Mouse (Mus musculus): ENCODE data around the gene Hsd17b2.
A peak's percentile ranks its signal among the peaks of the same experiment; 100 is the strongest.

Gene Hsd17b2

DNA sequence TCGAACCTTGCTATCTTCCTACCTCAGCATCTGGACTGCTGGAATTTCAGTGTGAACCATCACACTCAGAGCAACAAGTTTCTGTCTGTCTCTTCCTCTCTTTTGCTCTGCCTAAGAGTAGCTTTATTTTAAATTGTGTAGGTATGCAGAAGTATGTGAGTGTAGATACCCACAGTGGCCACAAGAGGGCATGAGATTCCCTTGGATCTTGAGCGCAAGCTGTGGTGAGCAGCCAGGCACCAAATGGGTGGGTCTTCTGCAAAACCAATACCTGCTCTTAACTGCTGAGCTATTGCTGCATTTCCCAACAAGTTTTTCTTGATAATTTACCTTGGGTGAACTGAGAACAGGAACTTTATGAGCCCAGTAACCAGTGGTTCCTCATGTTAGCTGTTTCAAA lies 70.4 kb downstream of the Hsd17b2 start:
- DNase-seq (ENCODE audit: low spot score in 2 of 2) = peak in 1 of 2 experiments; percentile 37

DNA sequence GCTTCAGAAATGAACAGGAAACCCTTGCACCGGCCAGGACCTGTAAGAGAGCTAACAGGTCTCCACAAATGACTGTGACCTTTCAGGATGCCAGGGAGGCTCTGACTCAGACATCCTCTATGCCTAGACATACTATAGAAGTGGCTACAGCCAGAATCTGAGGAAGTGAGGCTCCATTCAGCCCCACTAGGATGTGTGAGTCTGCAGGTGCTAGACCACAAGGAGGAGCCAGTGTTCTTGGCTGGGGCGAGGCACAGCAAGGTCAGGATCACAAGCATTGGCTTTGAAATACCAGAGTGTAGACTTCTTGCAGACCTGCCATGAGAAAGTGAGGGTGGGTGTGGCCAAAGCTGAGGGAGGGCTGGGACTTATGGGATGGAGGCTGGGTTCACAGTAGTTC lies 70.9 kb downstream of the Hsd17b2 start:
- no peak for DNase-seq (ENCODE audit: low spot score in 2 of 2)

DNA sequence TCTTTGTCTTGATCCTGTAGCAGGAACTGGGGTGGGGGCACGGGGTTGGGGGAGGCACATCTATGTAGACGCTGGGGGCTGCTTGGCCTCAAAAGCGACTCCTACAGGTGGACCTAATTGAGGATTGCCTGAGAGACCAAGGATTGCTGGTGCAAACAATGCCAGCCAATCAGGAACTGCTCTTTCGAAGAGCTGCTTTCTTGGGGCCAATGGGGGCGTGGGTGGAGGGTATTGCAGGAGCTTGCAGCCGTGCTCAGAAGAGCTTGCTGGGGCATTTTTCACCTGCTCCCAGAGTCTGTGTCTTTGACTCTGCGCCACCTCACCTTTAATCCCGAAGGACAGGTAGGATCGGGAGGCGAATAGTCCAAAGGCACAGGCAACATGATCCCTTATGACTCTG lies 73.9 kb downstream of the Hsd17b2 start:
- no peak for DNase-seq (ENCODE audit: low spot score in 2 of 2)

DNA sequence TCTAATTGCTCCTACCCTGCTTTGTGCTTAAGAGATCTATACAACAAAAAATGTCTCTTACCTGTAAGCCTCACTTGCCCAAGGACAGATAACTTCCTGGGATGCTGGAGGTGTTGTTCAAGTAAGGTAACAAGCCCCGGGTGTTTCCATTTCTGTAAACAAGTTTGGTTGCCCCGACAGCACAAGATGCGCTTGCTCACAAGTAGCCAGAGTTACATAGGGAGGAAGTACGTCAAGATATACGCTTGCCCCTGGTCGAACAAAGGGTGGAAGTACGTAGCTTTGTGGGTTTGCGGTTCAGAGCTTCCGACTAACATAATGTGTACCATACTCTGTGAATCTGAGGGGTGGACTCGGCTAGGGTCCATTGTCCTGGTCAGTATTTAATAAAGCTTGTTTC lies 74.4 kb downstream of the Hsd17b2 start:
- no peak for DNase-seq (ENCODE audit: low spot score in 2 of 2)

DNA sequence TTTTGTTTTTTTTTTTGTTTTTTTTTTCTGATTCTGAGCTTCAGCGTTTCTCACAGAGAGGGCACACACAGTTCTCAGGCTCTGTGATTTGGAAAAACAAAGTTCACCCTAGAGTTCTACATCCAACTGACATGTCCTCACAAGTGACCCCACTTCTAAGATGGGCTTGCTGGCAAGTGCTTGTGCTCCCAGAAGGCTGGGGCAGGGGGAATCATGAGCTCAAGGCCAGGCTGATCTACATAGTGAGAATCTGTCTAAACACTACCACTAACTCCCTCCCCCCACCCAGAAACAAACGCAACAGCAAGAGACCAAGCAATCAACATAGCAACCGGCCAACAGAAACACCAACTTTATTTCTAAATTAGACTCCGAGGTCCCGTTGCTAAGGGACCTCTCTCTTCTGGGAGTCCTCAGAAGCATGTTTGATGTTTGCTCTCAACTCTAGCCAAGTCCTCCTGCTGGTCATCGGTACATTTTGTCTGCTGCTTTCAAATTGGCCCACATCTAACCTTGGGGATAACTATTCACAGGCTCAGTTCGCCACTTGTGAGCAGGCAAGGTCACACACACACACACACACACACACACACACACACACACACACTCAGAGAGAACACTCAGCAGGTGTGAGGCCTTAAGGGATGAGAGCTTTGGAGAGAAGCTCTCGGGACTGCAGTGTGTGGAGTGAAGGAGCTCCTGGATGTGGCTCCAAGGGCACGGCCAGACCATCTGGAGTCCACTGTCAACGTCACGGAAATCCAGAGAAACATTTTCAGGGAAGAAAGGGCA lies 77.0 kb downstream of the Hsd17b2 start:
- no peak for DNase-seq (ENCODE audit: low spot score in 2 of 2)

DNA sequence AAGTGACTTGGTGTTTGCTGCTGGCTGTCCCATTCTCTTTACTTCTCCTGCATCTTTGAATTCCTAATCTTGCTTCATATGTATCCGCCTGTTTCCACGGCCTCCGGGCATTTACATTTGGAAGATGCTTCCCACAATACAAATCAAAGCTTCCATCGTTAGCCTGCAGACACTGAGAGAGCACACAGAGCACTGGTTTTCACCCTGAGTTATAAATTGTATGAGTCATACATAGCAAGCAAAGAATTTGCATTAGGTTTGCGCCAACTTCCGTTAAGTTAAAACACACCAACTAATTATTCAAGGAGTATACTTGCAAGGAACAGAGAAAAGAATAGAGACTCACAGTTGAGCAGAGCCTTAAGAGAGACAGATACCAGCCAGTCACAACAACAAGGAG lies 77.6 kb downstream of the Hsd17b2 start:
- no peak for DNase-seq (ENCODE audit: low spot score in 2 of 2)

DNA sequence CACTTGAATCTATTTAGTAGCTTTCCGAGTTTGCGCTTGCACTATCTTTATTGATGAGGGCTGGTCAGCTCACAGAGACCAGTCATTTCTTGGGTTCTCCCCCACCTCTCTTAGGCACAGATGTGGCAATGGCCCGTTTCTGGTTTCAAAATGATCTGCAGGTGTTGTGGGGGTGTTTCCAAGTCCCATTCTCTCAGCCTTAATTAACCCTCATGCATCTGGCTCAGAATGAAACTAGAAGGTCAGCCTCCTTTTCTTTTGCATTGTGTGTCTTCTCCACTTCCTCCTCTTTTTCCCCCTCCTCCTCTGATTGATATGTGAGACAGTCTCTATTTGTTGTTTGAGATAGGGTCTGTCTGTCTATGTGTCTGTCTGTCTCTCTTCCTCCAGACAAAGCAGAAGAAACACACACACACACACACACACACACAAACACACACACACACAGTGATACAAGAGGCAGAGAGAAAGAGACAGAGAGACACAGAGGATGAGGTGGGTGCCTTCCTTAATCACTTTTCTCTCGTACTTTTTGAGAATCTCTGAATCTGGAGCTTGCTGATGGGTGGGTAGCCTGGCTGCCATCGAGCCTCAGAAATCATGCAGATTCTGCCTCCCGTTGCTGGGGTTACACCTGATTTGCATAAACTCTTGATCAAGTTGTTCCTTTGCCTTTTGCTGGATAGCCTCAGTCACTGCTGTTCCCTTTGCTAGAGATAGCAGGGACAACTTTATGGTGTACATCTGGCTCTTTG lies 79.8 kb downstream of the Hsd17b2 start:
- no peak for DNase-seq (ENCODE audit: low spot score in 2 of 2)

DNA sequence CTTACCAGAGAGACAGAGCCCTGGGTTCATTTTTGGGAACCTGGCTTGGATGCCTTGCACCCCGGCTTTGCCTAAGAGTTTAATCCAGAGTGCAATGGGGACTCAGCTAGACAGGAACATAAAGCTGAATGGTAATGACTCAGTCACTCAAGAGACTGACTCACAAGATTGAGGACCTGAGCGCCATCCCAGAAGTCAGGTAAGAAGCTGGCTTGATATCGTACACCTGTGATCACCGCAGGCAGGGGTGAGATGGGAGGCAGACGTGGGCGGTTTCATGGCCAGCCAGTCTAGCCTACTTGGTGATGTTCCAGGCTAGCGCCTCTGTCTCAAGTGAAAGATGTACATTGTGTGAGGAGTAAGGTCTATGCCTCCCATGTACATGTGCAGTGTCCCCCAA lies 81.3 kb downstream of the Hsd17b2 start:
- DNase-seq (ENCODE audit: low spot score in 2 of 2) = no peak

DNA sequence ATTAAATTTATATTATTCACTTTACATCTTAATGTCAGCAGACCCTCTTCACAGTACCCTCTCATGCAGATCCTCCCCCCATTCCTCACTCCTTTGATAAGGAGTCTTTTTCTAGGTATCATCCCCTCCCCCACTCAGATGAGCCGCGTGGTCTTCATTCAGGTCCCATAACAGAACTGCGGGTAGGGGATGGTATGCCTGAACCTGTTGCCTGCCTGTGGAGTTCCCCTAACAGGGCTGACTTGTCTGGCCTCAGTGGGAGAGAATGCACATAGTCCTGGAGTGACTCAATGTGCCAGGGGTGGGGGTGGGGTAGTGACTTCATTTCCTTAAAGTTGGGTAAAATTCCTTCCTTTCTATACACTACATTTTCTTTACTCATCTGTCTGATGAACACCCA lies 84.7 kb downstream of the Hsd17b2 start:
- no peak for DNase-seq (ENCODE audit: low spot score in 2 of 2)

DNA sequence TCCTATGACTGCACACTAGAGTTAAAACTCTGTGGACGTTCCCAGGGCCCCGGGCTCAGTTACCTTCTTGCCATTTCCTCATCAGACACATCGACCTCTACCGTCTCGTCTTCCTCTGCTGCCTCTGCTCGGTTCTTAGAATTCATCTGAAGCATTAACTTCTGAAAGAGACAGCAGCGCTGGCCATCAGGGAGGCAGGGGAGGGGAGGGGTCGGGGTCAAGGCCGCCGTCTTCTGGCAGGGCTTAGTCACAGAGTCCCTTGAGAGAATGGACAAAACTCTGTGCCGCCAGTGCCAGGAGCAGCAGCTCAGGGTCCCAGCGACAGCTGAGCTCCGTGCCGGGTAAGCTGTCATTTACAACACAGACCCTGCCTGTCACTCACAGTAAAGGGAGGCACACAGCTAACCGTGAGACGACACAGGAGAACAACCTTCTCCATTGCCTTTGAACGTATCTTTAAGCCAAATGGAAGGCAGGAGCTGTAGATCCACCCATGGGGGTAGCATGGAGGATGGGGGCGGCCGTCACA lies 91.0 kb downstream of the Hsd17b2 start:
- no peak for DNase-seq (ENCODE audit: low spot score in 2 of 2)

DNA sequence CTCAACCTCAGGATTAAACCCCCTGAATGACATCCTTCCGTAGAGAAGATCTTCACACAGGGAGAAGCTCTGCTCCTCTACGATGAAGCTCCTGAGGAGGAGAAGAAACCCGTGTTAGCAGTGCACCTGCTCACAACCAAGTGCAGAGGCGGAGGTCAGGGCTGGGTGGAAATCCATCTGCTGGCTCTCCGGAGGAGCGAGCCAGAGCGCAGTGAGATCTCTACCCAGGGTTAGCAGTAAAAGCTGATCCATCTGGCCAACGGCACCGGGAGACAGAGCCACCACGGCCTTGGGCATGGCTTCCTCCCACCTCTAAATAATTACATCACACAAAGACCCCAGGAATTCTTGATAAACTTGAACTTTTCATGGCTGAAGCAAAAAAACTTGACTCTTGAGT lies 92.9 kb downstream of the Hsd17b2 start:
- DNase-seq (ENCODE audit: low spot score in 2 of 2) = no peak

DNA sequence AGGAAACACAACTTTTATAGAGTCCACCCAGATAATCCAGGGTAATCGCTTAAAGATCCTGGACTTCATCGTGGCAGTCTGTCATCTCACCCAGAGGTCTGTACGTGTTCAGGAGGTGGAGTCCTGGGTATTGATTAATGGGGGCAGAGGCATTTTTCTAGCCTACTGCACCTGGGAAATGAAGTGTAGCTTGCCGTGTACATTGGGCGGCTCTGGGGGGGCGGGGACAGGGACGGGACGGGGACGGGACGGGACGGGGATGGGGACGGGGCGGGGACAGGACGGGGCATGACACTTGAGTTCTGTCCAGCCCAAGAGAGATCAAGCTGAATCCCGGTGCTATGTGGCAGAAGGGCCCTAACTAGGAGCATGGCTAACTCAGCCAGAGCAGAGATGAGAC lies 94.8 kb downstream of the Hsd17b2 start:
- no peak for DNase-seq (ENCODE audit: low spot score in 2 of 2)

DNA sequence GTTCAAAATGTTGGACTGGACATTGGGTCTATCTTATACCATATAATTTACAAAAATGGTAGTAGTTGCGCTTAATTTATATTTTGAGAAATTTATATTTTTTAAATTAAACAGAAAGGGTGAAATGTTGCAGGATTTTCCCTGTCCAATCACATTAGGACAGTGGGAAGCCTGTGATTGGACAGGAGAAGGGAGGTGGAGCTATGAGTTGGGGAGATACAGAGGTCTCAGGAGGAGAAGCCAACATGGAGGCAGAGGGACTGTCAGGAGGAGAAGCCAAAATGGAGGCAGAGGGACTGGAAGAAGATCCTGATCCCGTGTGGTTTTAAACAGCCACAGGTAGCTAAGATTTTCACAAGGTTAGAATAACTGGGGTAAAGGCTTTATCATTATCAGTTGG lies 96.4 kb downstream of the Hsd17b2 start:
- no peak for DNase-seq (ENCODE audit: low spot score in 2 of 2)

DNA sequence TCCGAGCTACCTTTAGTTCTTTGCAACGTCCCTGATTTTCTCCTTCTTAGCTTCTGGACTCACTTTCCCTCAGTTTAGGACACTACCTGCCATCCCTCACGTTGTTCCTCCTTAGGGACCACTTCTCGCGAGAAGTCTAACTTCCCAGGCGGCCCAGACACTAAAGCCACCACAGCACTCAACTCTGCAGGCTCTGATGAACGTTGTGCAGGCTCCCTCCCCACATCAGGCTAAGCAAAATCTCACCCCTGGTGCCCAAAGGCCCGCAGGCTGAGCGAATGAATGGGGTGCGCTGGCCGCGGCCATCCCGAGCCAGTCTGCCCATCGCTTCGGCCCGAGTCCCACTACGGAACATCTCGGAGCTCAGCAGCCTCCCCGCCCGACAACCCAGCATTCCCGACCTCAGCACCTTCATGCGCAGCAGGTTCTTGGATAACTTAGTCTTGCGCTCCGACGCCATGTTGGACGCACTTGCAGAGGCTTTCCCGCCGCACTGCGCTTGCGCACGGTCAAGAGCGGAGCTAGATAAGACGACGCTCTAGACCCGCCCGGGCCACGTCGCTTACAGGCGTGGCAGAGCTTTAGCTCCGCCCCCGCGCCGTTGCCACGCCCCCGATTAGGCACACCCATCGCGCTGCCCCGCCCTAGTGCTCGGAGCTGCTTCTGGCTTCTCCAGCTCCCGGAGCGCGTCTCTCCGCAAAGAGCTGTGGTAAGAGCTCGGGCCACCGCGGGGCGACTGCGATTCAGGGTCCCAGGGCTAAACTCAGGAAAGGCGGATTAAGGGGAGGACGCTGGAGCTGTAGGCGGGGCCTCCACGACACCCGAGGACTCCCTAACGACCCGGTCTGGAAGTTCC lies 100.0 kb downstream of the Hsd17b2 start, which contains the start of gene Mphosph6:
Gene Mphosph6 (minus strand): TSS at position 501 of the 856 bp plus-strand sequence.
- DNase-seq (ENCODE audit: low spot score in 2 of 2) = peak; percentile 92 to 93

DNA sequence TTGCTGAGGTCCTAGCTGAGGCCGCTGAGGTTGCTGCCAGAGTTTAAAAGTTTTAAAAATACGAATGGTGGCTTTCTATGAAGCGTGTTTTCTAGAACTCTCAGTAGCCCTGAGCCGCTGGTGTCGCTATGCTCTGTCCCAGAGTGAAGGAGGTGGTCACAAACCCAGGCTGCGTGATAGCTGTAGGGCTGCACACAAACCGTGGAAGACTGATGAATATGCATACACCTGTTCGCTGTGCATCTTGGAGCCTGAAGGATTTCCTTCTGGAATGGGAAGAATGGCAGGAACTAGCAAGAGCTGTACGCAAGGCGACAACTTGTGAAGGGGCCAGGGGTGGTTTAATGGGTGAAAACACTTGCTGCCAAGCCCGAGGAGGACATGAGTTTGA lies 100.6 kb downstream of the Hsd17b2 start:
- DNase-seq (ENCODE audit: low spot score in 2 of 2) = no peak

DNA sequence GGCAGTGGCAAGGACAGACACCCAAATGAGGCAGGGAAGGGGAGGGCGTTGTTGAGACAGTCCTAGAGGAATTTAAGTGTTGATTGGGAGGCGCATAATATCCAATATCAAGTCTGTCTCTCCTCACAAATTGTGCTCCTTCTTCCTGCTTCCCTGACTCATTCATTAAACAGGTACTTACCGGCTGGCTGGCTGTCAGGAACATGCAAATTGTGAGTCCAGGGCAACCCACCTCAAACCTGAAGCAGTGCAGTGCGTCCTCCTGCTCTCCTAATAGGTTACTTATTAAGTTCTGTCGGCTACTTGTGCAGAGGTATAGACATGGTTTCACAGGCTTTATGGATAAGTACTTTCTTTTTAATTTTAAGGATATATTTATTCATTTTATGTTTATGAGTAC lies 103.7 kb downstream of the Hsd17b2 start:
- no peak for DNase-seq (ENCODE audit: low spot score in 2 of 2)

Measured in frontal cortex, postnatal 10 days (tissue).